Mouse (Mus musculus) erythroblast, embryonic 14.5 days (primary cell): ENCODE results near the gene Foxp1. TPM values are rescaled to one million over a fixed set of nuclear protein-coding genes. Genes with fewer than 3 reads are reported as not detected.

Experiments used
- H3K27me3 ChIP-seq: 2 replicates; pipeline ENCODE4 v1.6.1; 2012; ENCODE audit warnings: inconsistent platforms; ENCODE audit not compliant: control insufficient read depth
- H3K36me3 ChIP-seq: 2 replicates; pipeline ENCODE4 v1.6.1; 2012; ENCODE audit warnings: mild to moderate bottlenecking, inconsistent platforms; ENCODE audit not compliant: control insufficient read depth
- H3K4me1 ChIP-seq: 2 replicates; pipeline ENCODE4 v1.6.1; 2012; ENCODE audit warnings: inconsistent platforms; ENCODE audit not compliant: control insufficient read depth
- H3K4me3 ChIP-seq: replicated peaks from 2 replicates; pipeline ENCODE3; 2012; ENCODE audit warnings: moderate library complexity, mild to moderate bottlenecking, inconsistent platforms
- H3K9me3 ChIP-seq: 2 replicates; pipeline ENCODE4 v1.6.1; 2012; ENCODE audit warnings: low read length, inconsistent platforms, mixed read lengths; ENCODE audit not compliant: control insufficient read depth
- GATA1 ChIP-seq: IDR thresholded peaks from 2 replicates; pipeline ENCODE4 v1.6.1; 2012; ENCODE audit warnings: low read length, inconsistent platforms, mixed read lengths
- TAL1 ChIP-seq: IDR thresholded peaks from 3 replicates; pipeline ENCODE4 v1.6.1; 2012; ENCODE audit warnings: low read length, inconsistent platforms, mixed read lengths
- polyA plus RNA-seq: library from polyadenylated mRNA; stranded (reverse); fragments of >175 nt; gene quantifications from 2 replicates; pipeline ENCODE4 v1.2.3, GENCODE M21; 2012

Gene Foxp1
- polyA plus RNA-seq, 1 experiment: 1.7 TPM

- Histone ChIP-seq H3K9me3 (no peaks in the 10 kb centered on the region), H3K36me3 (no peaks in the 10 kb centered on the region), H3K4me1 (no peaks in the 10 kb centered on the region; the same call in 1 of the 2 replicates), H3K4me3 (no peak overlapping the region), H3K27me3 (no peaks in the 10 kb centered on the region)
- TF ChIP-seq GATA1: no peak
- no peak for TF ChIP-seq TAL1
Measured at GRCm38 (mm10) chr6:99186569-99186968, 336.0 kb downstream of the Foxp1 start.

- Histone ChIP-seq H3K27me3 (no peaks in the 10 kb centered on the region), H3K4me3 (no peak overlapping the region), H3K36me3 (no peaks in the 10 kb centered on the region), H3K9me3 (no peaks in the 10 kb centered on the region), H3K4me1 (no peaks in the 10 kb centered on the region; the same call in 1 of the 2 replicates)
- TF ChIP-seq TAL1: no peak
- no peak for TF ChIP-seq GATA1
Measured at GRCm38 (mm10) chr6:99185797-99186196, 336.7 kb downstream of the Foxp1 start.

GRCm38 (mm10) chr6:99184051-99184450 is 338.5 kb downstream of the Foxp1 start:
- H3K9me3 ChIP-seq: no peaks in the 10 kb centered on the region
- no peak overlapping the region for H3K4me3 ChIP-seq
- no peaks in the 10 kb centered on the region for H3K36me3 ChIP-seq
- H3K4me1 ChIP-seq: no peaks in the 10 kb centered on the region; the same call in 1 of the 2 replicates
- no peak for TF ChIP-seq TAL1
- no peak for TF ChIP-seq GATA1
- H3K27me3 ChIP-seq: no peaks in the 10 kb centered on the region

- H3K4me3 ChIP-seq: no peak overlapping the region
- TF ChIP-seq TAL1 (no peak), GATA1 (no peak)
Measured at GRCm38 (mm10) chr6:99182777-99183176, 339.7 kb downstream of the Foxp1 start.

GRCm38 (mm10) chr6:99176216-99176615 is 346.3 kb downstream of the Foxp1 start:
- no peaks in the 10 kb centered on the region for H3K9me3 ChIP-seq

More at GRCm38 (mm10) chr6:99182777-99183176, 339.7 kb downstream of the Foxp1 start:
- no peaks in the 10 kb centered on the region for H3K27me3 ChIP-seq
- H3K9me3 ChIP-seq: no peaks in the 10 kb centered on the region
- no peaks in the 10 kb centered on the region; the same call in 1 of the 2 replicates for H3K4me1 ChIP-seq
- H3K36me3 ChIP-seq: no peaks in the 10 kb centered on the region

DNA sequence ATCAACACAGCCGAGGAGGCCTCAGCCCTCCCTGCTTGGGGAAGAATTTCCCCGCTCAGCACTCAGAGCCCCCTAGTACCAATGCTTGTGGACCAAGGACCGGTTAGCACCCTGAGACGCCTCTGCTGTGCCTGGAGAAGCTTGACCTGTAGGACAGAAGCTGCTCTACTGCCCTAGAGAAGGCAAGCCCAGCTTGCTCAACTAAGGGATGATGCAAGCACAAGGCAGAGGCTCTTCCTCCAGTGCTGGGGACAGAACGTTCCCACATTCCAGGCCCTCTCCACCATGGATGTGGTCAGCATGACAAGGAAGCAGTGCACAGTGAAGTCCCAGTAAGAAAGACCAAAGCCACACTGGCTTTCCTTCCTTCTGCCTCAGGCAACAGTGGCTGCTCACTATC is 347.1 kb downstream of the Foxp1 start:
- Histone ChIP-seq H3K9me3 (no peaks in the 10 kb centered on the region), H3K4me1 (peaks cover 2% of the 10 kb centered on the region), H3K4me3 (no peak overlapping the region), H3K36me3 (no peaks in the 10 kb centered on the region), H3K27me3 (no peaks in the 10 kb centered on the region)
- TF ChIP-seq GATA1 (no peak), TAL1 (no peak)

More at GRCm38 (mm10) chr6:99176216-99176615, 346.3 kb downstream of the Foxp1 start:
- no peak for TF ChIP-seq TAL1
- TF ChIP-seq GATA1: no peak
- no peaks in the 10 kb centered on the region for H3K36me3 ChIP-seq
- H3K4me1 ChIP-seq: peaks cover 2% of the 10 kb centered on the region
- no peak overlapping the region for H3K4me3 ChIP-seq
- no peaks in the 10 kb centered on the region for H3K27me3 ChIP-seq

DNA sequence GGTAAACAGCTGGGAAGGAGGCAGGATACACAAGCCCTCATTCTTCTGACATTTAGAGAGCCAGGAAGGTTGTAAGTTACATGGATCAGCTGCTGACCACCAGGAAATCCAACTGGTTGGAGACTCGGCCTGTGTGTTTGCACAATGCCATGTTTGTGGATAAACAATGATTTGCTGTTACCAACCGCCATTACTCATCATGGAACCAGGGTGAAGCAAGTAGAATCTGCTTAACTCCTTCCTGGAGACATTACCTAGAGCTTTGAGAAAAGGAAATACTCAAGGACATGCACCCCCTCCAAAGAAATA is 348.7 kb downstream of the Foxp1 start:
- no peaks in the 10 kb centered on the region for H3K27me3 ChIP-seq
- peaks cover 2% of the 10 kb centered on the region for H3K4me1 ChIP-seq
- TF ChIP-seq TAL1 (no peak), GATA1 (no peak)
- H3K9me3 ChIP-seq: no peaks in the 10 kb centered on the region
- no peak overlapping the region for H3K4me3 ChIP-seq
- H3K36me3 ChIP-seq: no peaks in the 10 kb centered on the region

DNA sequence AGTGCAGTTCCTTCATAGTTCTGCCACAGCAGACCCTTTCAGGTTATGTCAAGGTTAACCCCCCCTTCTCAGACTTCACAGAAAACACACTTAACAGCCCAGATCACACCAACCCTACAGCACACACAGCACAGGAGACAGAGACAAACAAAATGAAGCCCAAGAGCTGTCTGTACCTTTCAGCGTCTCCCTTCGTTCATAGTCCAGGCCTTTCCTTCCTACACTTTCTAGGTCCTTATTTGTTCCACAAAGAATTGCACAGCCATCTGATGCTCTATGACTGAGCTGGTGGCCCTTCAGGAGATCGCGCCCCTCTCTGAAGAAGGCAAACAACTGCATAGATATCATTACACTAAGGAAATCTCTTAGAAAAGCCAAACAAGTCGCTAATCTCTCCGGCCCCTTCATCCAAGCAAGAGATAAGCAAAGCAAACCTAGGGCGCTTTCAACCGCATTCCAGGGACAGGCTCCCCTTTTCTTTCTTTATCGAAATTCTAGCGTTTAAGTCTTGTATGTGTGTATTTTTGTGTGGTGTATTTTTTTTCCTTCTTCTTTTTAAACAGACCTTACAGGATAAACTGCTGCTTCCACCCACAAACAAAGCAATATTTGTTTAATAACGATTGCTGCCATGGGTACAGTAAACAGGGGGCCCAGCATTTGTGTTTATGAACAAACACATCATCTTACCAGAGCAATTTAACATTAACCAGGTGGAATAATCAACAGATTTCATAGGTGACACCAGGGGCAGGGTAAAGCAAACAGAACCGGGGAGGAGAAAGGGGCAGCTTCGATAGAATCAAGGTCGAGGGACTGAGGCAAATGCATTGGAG is 349.2 kb downstream of the Foxp1 start:
- no peak overlapping the region for H3K4me3 ChIP-seq
- H3K27me3 ChIP-seq: no peaks in the 10 kb centered on the region
- no peaks in the 10 kb centered on the region for H3K9me3 ChIP-seq
- TF ChIP-seq TAL1: no peak
- TF ChIP-seq GATA1: no peak
- no peaks in the 10 kb centered on the region for H3K36me3 ChIP-seq
- peaks cover 2% of the 10 kb centered on the region for H3K4me1 ChIP-seq

GRCm38 (mm10) chr6:99172589-99172986 is 349.9 kb downstream of the Foxp1 start:
- H3K9me3 ChIP-seq: no peaks in the 10 kb centered on the region
- no peaks in the 10 kb centered on the region for H3K36me3 ChIP-seq
- peaks cover 2% of the 10 kb centered on the region for H3K4me1 ChIP-seq
- H3K4me3 ChIP-seq: no peak overlapping the region
- no peak for TF ChIP-seq GATA1
- TF ChIP-seq TAL1: no peak
- no peaks in the 10 kb centered on the region for H3K27me3 ChIP-seq

GRCm38 (mm10) chr6:99171901-99172588 is 350.5 kb downstream of the Foxp1 start:
- H3K27me3 ChIP-seq: no peaks in the 10 kb centered on the region
- H3K4me3 ChIP-seq: no peak overlapping the region
- H3K4me1 ChIP-seq: peaks cover 2% of the 10 kb centered on the region
- no peaks in the 10 kb centered on the region for H3K9me3 ChIP-seq
- TF ChIP-seq GATA1 (no peak), TAL1 (no peak)
- H3K36me3 ChIP-seq: no peaks in the 10 kb centered on the region
